Mouse (Mus musculus) kidney, embryonic 15.5 days (tissue): ENCODE measurements around the gene Sertad4. TPM values are rescaled to one million over a fixed set of nuclear protein-coding genes. Genes with fewer than 3 reads are reported as not detected.

Experiments
- ATAC-seq: fragments of 200-750 bp; cut with Nextera tagmentation; replicated peaks from 2 replicates; pipeline ENCODE4 v1.8.0; 2017; ENCODE audit warnings: moderate TSS enrichment; ENCODE audit not compliant: low FRiP score
- H3K27ac ChIP-seq: fragments of 300-500 bp; sonication (generic); 2 replicates; pipeline ENCODE4 v1.5.1; 2015; ENCODE audit warnings: mild to moderate bottlenecking, inconsistent platforms
- H3K27me3 ChIP-seq: fragments of 300-500 bp; sonication (generic); 2 replicates; pipeline ENCODE4 v1.6.1; 2015; ENCODE audit warnings: inconsistent platforms
- H3K36me3 ChIP-seq: fragments of 300-500 bp; sonication (generic); 2 replicates; pipeline ENCODE4 v1.6.1; 2015; ENCODE audit warnings: inconsistent platforms
- H3K4me1 ChIP-seq: fragments of 300-500 bp; sonication (generic); 2 replicates; pipeline ENCODE4 v1.6.1; 2015; ENCODE audit warnings: inconsistent platforms
- H3K4me2 ChIP-seq: fragments of 300-500 bp; sonication (generic); 2 replicates; pipeline ENCODE4 v1.6.1; 2015; ENCODE audit warnings: moderate library complexity, mild to moderate bottlenecking, inconsistent platforms
- H3K4me3 ChIP-seq: fragments of 300-500 bp; sonication (generic); replicated peaks from 2 replicates; pipeline ENCODE4 v1.5.1; 2015; ENCODE audit warnings: mild to moderate bottlenecking, inconsistent platforms
- H3K9ac ChIP-seq: fragments of 300-500 bp; sonication (generic); 2 replicates; pipeline ENCODE4 v1.6.1; 2015; ENCODE audit warnings: mild to moderate bottlenecking, inconsistent platforms
- H3K9me3 ChIP-seq: fragments of 300-500 bp; sonication (generic); replicated peaks from 2 replicates; pipeline ENCODE4 v1.6.1; 2016; ENCODE audit warnings: inconsistent platforms
- WGBS: fragments of 180-500 bp; shearing (Covaris S2); methylation state at CpG from one replicate; pipeline ENCODE4 v1.1.7; 2015; ENCODE audit warnings: mixed read lengths; 5-methylcytosine and 5-hydroxymethylcytosine counted together
- polyA plus RNA-seq: library from polyadenylated mRNA; unstranded; fragments of >200 nt; fragmentation: Nextera tagmentation; extraction: Ambion mirVana; gene quantifications from 2 replicates; pipeline ENCODE4 v1.2.1, GENCODE M21; 2015

Gene Sertad4
- polyA plus RNA-seq, 1 experiment from 2014 or later: 22.9 TPM

DNA sequence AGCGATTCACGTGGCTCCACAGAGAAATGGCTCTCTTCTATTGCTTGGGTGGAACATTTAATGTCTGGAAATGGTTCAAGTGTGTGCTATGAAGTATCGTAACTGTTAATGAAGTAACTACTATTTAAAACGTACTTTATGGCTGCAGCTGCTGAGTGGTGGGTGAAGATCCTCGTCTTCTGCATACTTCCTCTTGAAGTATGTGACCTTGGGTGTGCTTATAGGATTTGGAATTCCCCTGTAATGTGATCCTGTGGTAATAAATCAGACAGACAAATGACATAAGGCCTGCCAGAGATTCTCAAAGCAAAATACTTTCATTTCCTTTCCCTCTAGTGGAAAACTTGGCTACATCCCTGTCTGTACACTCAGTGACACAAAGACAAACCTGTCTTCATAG, 5.9 kb downstream of the Sertad4 start:
- H3K9me3 ChIP-seq: no peaks in the 10 kb centered on the region
- no peak overlapping the region for H3K9ac ChIP-seq
- H3K4me2 ChIP-seq: no peak overlapping the region
- peaks cover 47% of the 10 kb centered on the region for H3K4me1 ChIP-seq
- WGBS: 50% methylated on average over 5 of the region's 5 CpGs
- ATAC-seq: no peak
- peaks cover 51% of the 10 kb centered on the region for H3K36me3 ChIP-seq
- H3K4me3 ChIP-seq: no peak overlapping the region
- peaks cover 18% of the 10 kb centered on the region for H3K27me3 ChIP-seq
- H3K27ac ChIP-seq: no peak overlapping the region

GRCm38 (mm10) chr1:192847254-192847653, 8.3 kb downstream of the Sertad4 start:
- no peak for ATAC-seq
- H3K4me2 ChIP-seq: no peak overlapping the region
- no peak overlapping the region for H3K27ac ChIP-seq
- H3K9me3 ChIP-seq: no peaks in the 10 kb centered on the region
- 67% methylated on average over 3 of the region's 3 CpGs for WGBS
- peaks cover 3% of the 10 kb centered on the region; the same call in 1 of the 2 replicates for H3K27me3 ChIP-seq
- H3K4me1 ChIP-seq: peaks cover 25% of the 10 kb centered on the region
- peaks cover 51% of the 10 kb centered on the region for H3K36me3 ChIP-seq
- no peak overlapping the region for H3K4me3 ChIP-seq
- no peak overlapping the region for H3K9ac ChIP-seq

- 70% methylated on average over 9 of the region's 9 CpGs for WGBS
- H3K4me1 ChIP-seq: no peaks in the 10 kb centered on the region
- H3K9ac ChIP-seq: no peak overlapping the region
- peaks cover 7% of the 10 kb centered on the region; the same call in 1 of the 2 replicates for H3K27me3 ChIP-seq
- H3K9me3 ChIP-seq: no peaks in the 10 kb centered on the region
- no peak overlapping the region for H3K4me2 ChIP-seq
- H3K4me3 ChIP-seq: no peak overlapping the region
- H3K27ac ChIP-seq: no peak overlapping the region
- no peak for ATAC-seq
- peaks cover 16% of the 10 kb centered on the region for H3K36me3 ChIP-seq
Observed at GRCm38 (mm10) chr1:192841094-192841813, 14.3 kb downstream of the Sertad4 start.

- no peak overlapping the region for H3K9ac ChIP-seq
- no peak overlapping the region for H3K27ac ChIP-seq
- ATAC-seq: 0 out of 2 replicates have a peak, but pooled peaks have one; percentile 17
- peaks cover 13% of the 10 kb centered on the region; the same call in 1 of the 2 replicates for H3K27me3 ChIP-seq
- no peaks in the 10 kb centered on the region for H3K9me3 ChIP-seq
- no peak overlapping the region for H3K4me2 ChIP-seq
- H3K36me3 ChIP-seq: peaks cover 10% of the 10 kb centered on the region
- WGBS: 89% methylated on average over 2 of the region's 2 CpGs
- H3K4me3 ChIP-seq: no peak overlapping the region
- H3K4me1 ChIP-seq: peaks cover 2% of the 10 kb centered on the region
Observed at GRCm38 (mm10) chr1:192840655-192841054, 14.9 kb downstream of the Sertad4 start.

- WGBS: 4% methylated on average over 18 of the region's 18 CpGs
- Histone ChIP-seq H3K36me3 (no peaks in the 10 kb centered on the region), H3K27me3 (peaks cover 34% of the 10 kb centered on the region), H3K9ac (peak overlapping the region; percentile 47), H3K9me3 (no peaks in the 10 kb centered on the region), H3K4me3 (peak overlapping the region; percentile 44), H3K4me2 (peak overlapping the region; percentile 77), H3K27ac (peak overlapping the region; percentile 70), H3K4me1 (peaks cover 47% of the 10 kb centered on the region)
- ATAC-seq: peak; percentile 61
Observed at GRCm38 (mm10) chr1:192835211-192835681, 20.3 kb downstream of the Sertad4 start.

DNA sequence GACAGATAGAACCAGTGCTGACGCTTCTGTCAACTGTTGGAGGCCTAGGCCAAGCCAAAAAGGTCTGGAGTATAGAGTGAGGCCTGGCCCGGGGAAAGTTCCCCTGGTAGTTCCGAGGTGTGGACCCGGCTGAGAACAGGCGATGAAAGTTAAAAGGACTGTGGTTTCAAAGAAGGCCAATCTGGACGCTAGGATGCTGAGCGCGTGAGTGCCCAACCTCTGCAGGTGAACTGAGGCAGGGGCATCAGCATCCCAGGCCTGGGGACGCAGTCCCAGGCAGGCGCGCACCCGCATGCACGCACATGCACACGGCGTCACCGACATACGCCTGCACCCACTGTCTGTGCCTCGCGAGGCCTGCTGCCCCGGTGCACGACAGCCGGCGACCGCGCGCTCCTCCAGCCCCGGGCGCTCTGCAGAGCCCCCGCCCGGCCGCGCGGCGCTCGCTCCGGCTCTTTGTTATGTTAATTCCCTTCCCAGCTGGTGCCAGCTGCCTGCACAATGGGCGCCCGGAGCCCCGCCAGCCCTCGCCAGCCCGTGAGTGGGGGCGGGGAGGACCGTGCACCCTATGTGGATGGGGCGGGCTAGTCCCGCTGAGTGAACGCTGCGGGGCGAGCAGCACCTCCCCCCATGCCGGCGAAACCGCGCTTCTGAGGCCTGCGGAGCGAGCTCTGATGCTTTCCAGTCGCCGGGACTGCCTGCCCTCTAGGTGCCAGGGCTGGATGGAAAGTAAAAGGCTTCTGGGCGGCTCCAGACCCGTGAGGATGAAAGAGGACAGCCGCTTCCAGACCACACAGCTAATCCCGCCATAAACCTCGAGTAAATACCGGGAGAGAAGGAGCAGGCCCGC, 21.0 kb downstream of the Sertad4 start:
- 2% methylated on average over 63 of the region's 63 CpGs for WGBS
- peak; percentile 68 for ATAC-seq
- peak overlapping the region; percentile 44 for H3K4me3 ChIP-seq
- H3K9ac ChIP-seq: peak overlapping the region; percentile 47
- peak overlapping the region; percentile 77 for H3K4me2 ChIP-seq
- H3K4me1 ChIP-seq: peaks cover 50% of the 10 kb centered on the region
- H3K27ac ChIP-seq: peak overlapping the region; percentile 70
- H3K36me3 ChIP-seq: no peaks in the 10 kb centered on the region
- peaks cover 34% of the 10 kb centered on the region for H3K27me3 ChIP-seq
- H3K9me3 ChIP-seq: no peaks in the 10 kb centered on the region

GRCm38 (mm10) chr1:192833586-192833985, 22.0 kb downstream of the Sertad4 start:
- H3K4me3 ChIP-seq: no peak overlapping the region
- H3K27me3 ChIP-seq: peaks cover 34% of the 10 kb centered on the region
- peaks cover 50% of the 10 kb centered on the region for H3K4me1 ChIP-seq
- H3K9ac ChIP-seq: no peak overlapping the region
- no peak; the same call in 1 of the 2 replicates for ATAC-seq
- WGBS: 31% methylated on average over 26 of the region's 26 CpGs
- no peaks in the 10 kb centered on the region for H3K36me3 ChIP-seq
- no peak overlapping the region; the same call in 1 of the 2 replicates for H3K4me2 ChIP-seq
- H3K27ac ChIP-seq: no peak overlapping the region
- H3K9me3 ChIP-seq: no peaks in the 10 kb centered on the region

- no peak overlapping the region for H3K27ac ChIP-seq
- WGBS: 48% methylated on average over 4 of the region's 4 CpGs
- no peak overlapping the region for H3K4me2 ChIP-seq
- no peak overlapping the region for H3K4me3 ChIP-seq
- peaks cover 32% of the 10 kb centered on the region for H3K27me3 ChIP-seq
- H3K36me3 ChIP-seq: no peaks in the 10 kb centered on the region
- no peak for ATAC-seq
- peaks cover 50% of the 10 kb centered on the region for H3K4me1 ChIP-seq
- H3K9ac ChIP-seq: no peak overlapping the region
- H3K9me3 ChIP-seq: no peaks in the 10 kb centered on the region
Observed at GRCm38 (mm10) chr1:192833097-192833496, 22.5 kb downstream of the Sertad4 start.

GRCm38 (mm10) chr1:192832338-192832737, 23.2 kb downstream of the Sertad4 start:
- Histone ChIP-seq H3K4me3 (no peak overlapping the region), H3K4me1 (peaks cover 50% of the 10 kb centered on the region), H3K27me3 (peaks cover 29% of the 10 kb centered on the region), H3K27ac (no peak overlapping the region), H3K4me2 (no peak overlapping the region), H3K9me3 (no peaks in the 10 kb centered on the region), H3K9ac (no peak overlapping the region), H3K36me3 (no peaks in the 10 kb centered on the region)
- no peak for ATAC-seq
- WGBS: 63% methylated on average over 2 of the region's 2 CpGs

- peak; percentile 44; the same call in 1 of the 2 replicates for ATAC-seq
- WGBS: 23% methylated on average over 6 of the region's 6 CpGs
- Histone ChIP-seq H3K9me3 (no peaks in the 10 kb centered on the region), H3K9ac (no peak overlapping the region), H3K4me1 (peaks cover 51% of the 10 kb centered on the region), H3K36me3 (no peaks in the 10 kb centered on the region), H3K27ac (peak overlapping the region; percentile 75), H3K27me3 (peaks cover 21% of the 10 kb centered on the region), H3K4me2 (no peak overlapping the region), H3K4me3 (no peak overlapping the region)
Observed at GRCm38 (mm10) chr1:192830444-192830843, 25.1 kb downstream of the Sertad4 start.

- H3K4me2 ChIP-seq: no peak overlapping the region
- 66% methylated on average over 7 of the region's 7 CpGs for WGBS
- H3K9me3 ChIP-seq: no peaks in the 10 kb centered on the region
- no peak overlapping the region for H3K4me3 ChIP-seq
- peaks cover 42% of the 10 kb centered on the region for H3K4me1 ChIP-seq
- no peak overlapping the region for H3K9ac ChIP-seq
- peaks cover 15% of the 10 kb centered on the region for H3K27me3 ChIP-seq
- H3K36me3 ChIP-seq: no peaks in the 10 kb centered on the region
- no peak overlapping the region for H3K27ac ChIP-seq
- ATAC-seq: no peak
Observed at GRCm38 (mm10) chr1:192828928-192829327, 26.6 kb downstream of the Sertad4 start.

DNA sequence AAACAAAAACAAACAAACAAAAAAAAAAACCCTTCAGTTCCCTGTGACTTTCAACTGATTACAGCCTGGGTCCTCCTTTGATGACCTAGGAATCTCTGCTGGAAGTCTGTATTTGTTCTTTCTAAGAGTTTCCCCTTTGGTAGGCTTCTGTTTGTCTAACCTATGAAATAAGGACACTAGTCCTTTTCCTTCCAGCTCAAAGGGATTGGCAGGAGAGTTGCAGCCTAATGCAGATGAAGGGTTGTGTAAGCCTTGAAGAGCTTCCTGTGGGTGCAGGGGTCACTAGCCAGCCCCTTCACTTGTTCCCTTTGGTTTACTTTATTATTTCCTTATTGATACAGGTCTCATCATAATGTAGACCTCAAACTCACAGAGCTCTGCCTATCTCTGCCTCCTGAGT, 27.6 kb downstream of the Sertad4 start:
- no peak overlapping the region for H3K4me2 ChIP-seq
- H3K4me1 ChIP-seq: peaks cover 43% of the 10 kb centered on the region
- H3K4me3 ChIP-seq: no peak overlapping the region
- no peaks in the 10 kb centered on the region for H3K36me3 ChIP-seq
- H3K27ac ChIP-seq: no peak overlapping the region
- H3K9ac ChIP-seq: no peak overlapping the region
- peaks cover 7% of the 10 kb centered on the region; the same call in 1 of the 2 replicates for H3K27me3 ChIP-seq
- no peak for ATAC-seq
- H3K9me3 ChIP-seq: no peaks in the 10 kb centered on the region
